Mouse (Mus musculus) limb, embryonic 13.5 days (tissue): ENCODE measurements around the gene Ttll1. TPM values are rescaled to one million over a fixed set of nuclear protein-coding genes. Genes with fewer than 3 reads are reported as not detected.

Experiments
- ATAC-seq: fragments of 200-750 bp; cut with Nextera tagmentation; 2 replicates; pipeline ENCODE4 v1.8.0; 2017; ENCODE audit warnings: low read depth, moderate number of reproducible peaks, moderate TSS enrichment; ENCODE audit not compliant: low FRiP score
- H3K27ac ChIP-seq: fragments of 300-500 bp; sonication (generic); 2 replicates; pipeline ENCODE4 v1.5.1; 2015; ENCODE audit warnings: inconsistent platforms, mild to moderate bottlenecking, moderate library complexity
- H3K27me3 ChIP-seq: fragments of 300-500 bp; sonication (generic); 2 replicates; pipeline ENCODE4 v1.6.1; 2015; ENCODE audit warnings: mild to moderate bottlenecking, inconsistent platforms
- H3K36me3 ChIP-seq: fragments of 300-500 bp; sonication (generic); 2 replicates; pipeline ENCODE4 v1.6.1; 2015; ENCODE audit warnings: inconsistent platforms, mild to moderate bottlenecking, moderate library complexity
- H3K4me1 ChIP-seq: fragments of 300-500 bp; sonication (generic); 2 replicates; pipeline ENCODE4 v1.6.1; 2015; ENCODE audit warnings: inconsistent platforms
- H3K4me2 ChIP-seq: fragments of 300-500 bp; sonication (generic); replicated peaks from 2 replicates; pipeline ENCODE4 v1.6.1; 2015; ENCODE audit warnings: inconsistent platforms, mild to moderate bottlenecking, moderate library complexity
- H3K4me3 ChIP-seq: fragments of 300-500 bp; sonication (generic); 2 replicates; pipeline ENCODE4 v1.5.1; 2015; ENCODE audit warnings: moderate library complexity, mild to moderate bottlenecking, inconsistent platforms
- H3K9ac ChIP-seq: fragments of 300-500 bp; sonication (generic); 2 replicates; pipeline ENCODE4 v1.6.1; 2015; ENCODE audit warnings: mild to moderate bottlenecking, inconsistent platforms
- H3K9me3 ChIP-seq: fragments of 300-500 bp; sonication (generic); 2 replicates; pipeline ENCODE4 v1.6.1; 2016; ENCODE audit warnings: inconsistent platforms
- WGBS: fragments of 180-500 bp; shearing (Covaris S2); methylation state at CpG from one replicate; pipeline ENCODE4 v1.1.7; 2015; 5-methylcytosine and 5-hydroxymethylcytosine counted together
- polyA plus RNA-seq: library from polyadenylated mRNA; unstranded; fragments of >200 nt; fragmentation: Nextera tagmentation; extraction: Ambion mirVana; gene quantifications from 2 replicates; pipeline ENCODE4 v1.2.1, GENCODE M21; 2015

Gene Ttll1
- polyA plus RNA-seq, 1 experiment from 2014 or later = 23.4 TPM

DNA sequence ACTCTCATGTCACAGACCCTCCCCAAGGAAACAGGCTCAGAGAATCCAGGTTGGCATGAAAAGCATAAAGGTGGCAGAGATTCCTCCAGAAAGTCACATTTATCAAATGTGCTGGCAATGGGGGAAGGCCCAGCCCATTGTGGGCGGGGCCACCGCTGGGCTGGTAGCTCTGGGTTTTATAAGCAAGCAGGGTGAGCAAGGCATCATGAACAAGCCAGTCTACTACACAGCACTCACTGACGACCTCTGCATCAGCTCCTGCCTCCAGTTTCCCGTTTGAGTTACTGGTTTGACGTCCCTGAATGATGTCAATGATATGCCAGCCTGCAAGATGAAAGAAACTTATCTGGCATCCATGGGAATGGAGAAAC is 36.2 kb downstream of the Ttll1 start:
- WGBS = 8% methylated on average over 5 of the region's 5 CpGs
- Histone ChIP-seq H3K36me3 (no peaks in the 10 kb centered on the region), H3K27me3 (no peaks in the 10 kb centered on the region), H3K27ac (no peak overlapping the region), H3K4me1 (peaks cover 15% of the 10 kb centered on the region), H3K9ac (peak overlapping the region; percentile 25; the same call in 1 of the 2 replicates), H3K9me3 (no peaks in the 10 kb centered on the region), H3K4me3 (no peak overlapping the region), H3K4me2 (peak overlapping the region; percentile 30)
- ATAC-seq = no peak

DNA sequence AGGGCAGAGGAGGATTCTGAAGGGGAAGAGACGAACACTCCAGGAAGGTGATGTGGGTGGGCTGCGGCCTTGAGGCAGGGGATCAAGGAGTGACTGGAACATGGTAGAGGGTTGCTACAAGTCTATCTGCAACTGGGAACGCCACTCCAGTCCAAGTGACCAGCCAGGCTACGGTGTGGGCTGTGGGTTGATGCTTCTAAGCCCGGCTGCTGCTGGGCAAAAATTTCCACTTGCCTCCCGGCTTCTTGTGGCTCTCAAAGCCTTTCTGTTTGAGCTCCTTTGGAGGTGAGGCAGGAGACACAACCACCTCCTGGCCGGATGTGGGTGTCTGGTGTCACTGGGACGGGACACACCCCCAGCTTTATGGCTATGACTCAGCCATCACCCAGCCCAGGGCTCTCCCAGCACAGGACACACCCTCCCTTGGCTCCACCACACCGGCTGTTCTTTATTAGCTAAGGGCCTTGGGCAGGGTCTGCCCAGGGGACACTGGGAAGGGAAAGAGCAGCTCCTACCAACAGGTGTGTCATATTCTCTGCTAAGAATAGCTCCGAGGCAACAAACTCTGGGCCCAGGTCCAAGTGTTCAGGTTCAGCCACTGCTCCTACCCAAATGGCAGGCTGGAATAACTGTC is 36.7 kb downstream of the Ttll1 start:
- ATAC-seq = peak; percentile 73; the same call in 1 of the 2 replicates
- Histone ChIP-seq H3K9me3 (no peaks in the 10 kb centered on the region), H3K4me1 (peaks cover 15% of the 10 kb centered on the region), H3K27ac (peak overlapping the region; percentile 52; the same call in 1 of the 2 replicates), H3K4me2 (peak overlapping the region; percentile 30), H3K27me3 (no peaks in the 10 kb centered on the region), H3K36me3 (no peaks in the 10 kb centered on the region), H3K9ac (no peak overlapping the region), H3K4me3 (no peak overlapping the region)
- WGBS = 33% methylated on average over 10 of the region's 10 CpGs

DNA sequence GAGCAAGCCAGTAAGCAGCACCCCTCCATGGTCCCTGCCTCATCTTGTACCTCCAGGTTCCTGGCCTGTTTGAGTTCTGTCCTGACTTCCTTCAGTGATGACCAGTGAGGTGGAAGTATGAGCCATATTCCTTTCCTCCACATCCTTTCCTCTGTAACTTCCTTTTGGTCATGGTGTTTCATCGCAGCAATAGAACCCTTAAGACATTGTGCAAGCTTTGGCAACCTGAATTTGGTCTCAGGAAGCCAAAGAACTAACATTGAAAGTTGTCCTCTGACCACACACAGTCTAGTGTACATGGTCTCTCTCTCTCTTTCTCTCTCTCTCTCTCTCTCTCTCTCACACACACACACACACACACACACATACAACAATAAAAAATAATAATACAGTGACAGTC is 37.4 kb downstream of the Ttll1 start:
- no peak for ATAC-seq
- no peak overlapping the region for H3K4me3 ChIP-seq
- H3K4me2 ChIP-seq = no peak overlapping the region
- peaks cover 15% of the 10 kb centered on the region for H3K4me1 ChIP-seq
- H3K27me3 ChIP-seq = no peaks in the 10 kb centered on the region
- H3K27ac ChIP-seq = peak overlapping the region; percentile 52; the same call in 1 of the 2 replicates
- no peak overlapping the region for H3K9ac ChIP-seq
- WGBS = 95% methylated on average over 1 of the region's 1 CpGs
- H3K9me3 ChIP-seq = no peaks in the 10 kb centered on the region
- H3K36me3 ChIP-seq = no peaks in the 10 kb centered on the region

DNA sequence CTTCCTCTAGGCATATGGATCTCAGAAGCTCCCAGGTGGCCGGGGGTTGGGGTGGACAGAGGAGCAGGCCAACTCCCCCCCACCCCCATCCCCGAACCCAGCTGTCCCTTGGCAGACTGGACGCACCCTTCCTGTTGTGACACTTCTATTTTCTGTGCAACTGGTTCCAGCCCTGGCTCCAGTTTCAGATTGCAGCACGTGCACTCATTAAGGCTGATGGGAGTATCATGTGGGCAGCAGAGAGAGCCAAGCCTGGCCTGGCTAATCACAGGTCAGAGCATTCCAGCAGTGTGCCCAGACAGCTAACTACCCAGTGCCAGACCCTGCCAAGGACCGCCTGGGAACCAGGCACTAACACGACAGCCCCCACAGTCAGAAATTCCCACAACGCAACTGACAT is 39.2 kb downstream of the Ttll1 start:
- no peaks in the 10 kb centered on the region for H3K36me3 ChIP-seq
- no peak overlapping the region for H3K4me3 ChIP-seq
- H3K4me2 ChIP-seq = no peak overlapping the region
- peaks cover 15% of the 10 kb centered on the region for H3K4me1 ChIP-seq
- ATAC-seq = no peak
- H3K27me3 ChIP-seq = no peaks in the 10 kb centered on the region
- H3K9me3 ChIP-seq = no peaks in the 10 kb centered on the region
- 58% methylated on average over 7 of the region's 7 CpGs for WGBS
- no peak overlapping the region for H3K27ac ChIP-seq
- no peak overlapping the region for H3K9ac ChIP-seq

DNA sequence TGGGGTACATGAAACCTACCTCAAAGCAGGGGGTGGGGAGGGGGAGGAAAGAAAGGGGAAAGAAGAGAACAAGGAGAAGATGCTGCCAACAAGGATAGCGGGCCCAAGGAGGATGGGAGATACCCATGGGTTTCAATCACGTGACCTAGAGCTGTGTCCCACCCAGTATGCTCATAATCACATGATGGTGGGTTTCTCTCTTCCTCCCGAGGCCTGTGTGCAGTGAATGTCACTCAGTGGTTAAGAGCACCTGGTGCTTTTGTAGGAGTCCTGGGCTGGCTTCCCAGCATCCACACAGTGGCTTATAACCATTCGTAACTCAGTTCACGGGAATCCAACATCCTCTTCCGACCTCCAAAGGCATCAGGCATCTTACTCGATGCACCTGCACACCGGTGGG is 40.2 kb downstream of the Ttll1 start:
- WGBS = 83% methylated on average over 8 of the region's 8 CpGs
- ATAC-seq = no peak
- Histone ChIP-seq H3K4me2 (no peak overlapping the region), H3K27me3 (no peaks in the 10 kb centered on the region), H3K9ac (no peak overlapping the region), H3K36me3 (no peaks in the 10 kb centered on the region), H3K4me1 (peaks cover 15% of the 10 kb centered on the region), H3K4me3 (no peak overlapping the region), H3K9me3 (no peaks in the 10 kb centered on the region), H3K27ac (no peak overlapping the region)

DNA sequence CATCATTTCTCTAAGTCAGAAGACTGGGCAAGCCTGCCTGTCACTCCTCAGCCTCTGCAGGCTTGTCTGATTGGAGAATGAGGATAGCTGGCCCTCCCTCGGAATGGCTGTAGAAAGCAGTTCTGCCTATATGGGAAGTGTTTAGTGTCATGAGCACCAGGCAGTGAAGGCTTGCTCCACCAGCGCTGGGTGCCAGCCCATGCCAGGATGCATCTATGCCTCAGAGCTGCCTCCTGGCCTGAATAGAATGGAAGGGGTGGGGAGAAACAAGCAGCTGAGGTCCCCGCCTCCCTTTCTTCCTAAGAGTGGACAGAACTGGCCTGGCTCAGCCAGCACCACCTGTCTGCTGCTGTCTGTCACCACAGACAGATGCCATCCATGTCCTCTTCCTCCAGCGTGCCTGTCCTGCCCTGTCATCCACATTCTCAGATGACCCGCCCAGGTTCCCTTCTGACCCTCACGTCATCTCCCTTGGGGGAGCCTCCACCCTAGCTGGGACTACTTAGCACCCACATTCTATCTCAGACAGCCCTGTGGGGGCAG is 41.3 kb downstream of the Ttll1 start:
- WGBS = 60% methylated on average over 6 of the region's 6 CpGs
- no peak overlapping the region for H3K27ac ChIP-seq

DNA sequence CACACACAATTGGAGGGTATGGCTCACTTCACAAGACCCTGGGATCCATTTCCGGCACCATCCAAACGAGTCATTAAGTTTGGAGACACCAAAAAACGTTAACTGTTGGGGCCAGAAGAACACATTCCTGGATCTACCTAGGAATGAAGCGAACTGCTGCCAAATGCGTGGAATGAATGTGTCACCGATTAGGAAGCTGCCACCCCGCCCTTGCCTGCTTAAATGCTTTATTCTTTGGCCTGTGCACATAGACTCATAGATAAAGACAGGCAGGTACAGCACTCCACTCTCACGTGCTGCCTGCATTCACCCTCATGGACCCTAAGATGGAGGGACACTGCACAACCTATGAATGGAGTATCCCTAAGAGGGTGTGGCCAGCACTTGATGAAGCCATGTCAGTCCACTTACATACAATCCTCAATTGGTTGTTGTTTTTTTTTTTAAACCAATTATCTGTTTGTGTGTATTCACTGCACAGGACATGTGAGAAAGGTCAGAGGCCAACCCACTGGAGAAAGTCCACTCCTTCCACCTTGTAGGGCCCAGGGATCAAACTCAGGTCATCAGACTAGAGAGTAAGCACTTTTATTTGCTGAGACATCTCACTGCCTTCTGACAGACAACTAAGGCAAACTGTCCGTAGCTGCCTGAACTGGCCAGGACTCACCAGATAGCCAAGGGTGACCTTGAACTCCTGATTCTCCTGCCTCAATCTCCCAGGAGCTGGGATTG is 43.3 kb downstream of the Ttll1 start:
- H3K4me1 ChIP-seq = peaks cover 14% of the 10 kb centered on the region
- no peak overlapping the region for H3K4me3 ChIP-seq
- no peak overlapping the region for H3K4me2 ChIP-seq
- no peak for ATAC-seq
- no peaks in the 10 kb centered on the region for H3K36me3 ChIP-seq
- H3K9me3 ChIP-seq = no peaks in the 10 kb centered on the region
- no peak overlapping the region for H3K9ac ChIP-seq
- H3K27ac ChIP-seq = no peak overlapping the region
- no peaks in the 10 kb centered on the region for H3K27me3 ChIP-seq
- WGBS = 84% methylated on average over 9 of the region's 9 CpGs

More for the DNA sequence above, 41.3 kb downstream of the Ttll1 start:
- Histone ChIP-seq H3K4me3 (no peak overlapping the region), H3K9ac (no peak overlapping the region), H3K9me3 (no peaks in the 10 kb centered on the region), H3K4me1 (peaks cover 9% of the 10 kb centered on the region), H3K27me3 (no peaks in the 10 kb centered on the region), H3K36me3 (no peaks in the 10 kb centered on the region), H3K4me2 (no peak overlapping the region)
- ATAC-seq = peak; percentile 21; the same call in 1 of the 2 replicates

DNA sequence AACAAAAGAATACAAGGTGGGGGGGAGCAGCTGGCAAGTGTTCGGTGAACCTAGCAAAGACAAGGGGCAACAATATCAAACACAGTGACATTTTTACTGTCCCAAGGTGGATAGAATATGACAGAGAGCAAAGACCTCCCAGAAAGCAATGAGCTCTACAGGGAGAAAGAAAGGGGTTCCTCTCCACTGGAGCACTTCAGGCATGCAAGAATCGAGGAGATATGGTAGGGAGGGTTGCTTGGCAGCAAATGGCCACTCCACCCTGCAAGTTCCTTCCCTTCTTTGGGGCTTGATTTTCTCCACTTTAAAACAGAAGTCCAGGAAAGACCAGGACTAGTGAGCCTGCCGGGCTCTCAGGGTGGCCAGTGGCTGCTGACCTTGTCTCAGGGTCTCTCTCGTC is 44.4 kb downstream of the Ttll1 start:
- Histone ChIP-seq H3K36me3 (no peaks in the 10 kb centered on the region), H3K4me3 (no peak overlapping the region), H3K9ac (no peak overlapping the region), H3K27ac (no peak overlapping the region), H3K27me3 (no peaks in the 10 kb centered on the region), H3K4me1 (peaks cover 15% of the 10 kb centered on the region), H3K9me3 (no peaks in the 10 kb centered on the region), H3K4me2 (no peak overlapping the region)
- ATAC-seq = no peak
- WGBS = 80% methylated on average over 4 of the region's 4 CpGs

DNA sequence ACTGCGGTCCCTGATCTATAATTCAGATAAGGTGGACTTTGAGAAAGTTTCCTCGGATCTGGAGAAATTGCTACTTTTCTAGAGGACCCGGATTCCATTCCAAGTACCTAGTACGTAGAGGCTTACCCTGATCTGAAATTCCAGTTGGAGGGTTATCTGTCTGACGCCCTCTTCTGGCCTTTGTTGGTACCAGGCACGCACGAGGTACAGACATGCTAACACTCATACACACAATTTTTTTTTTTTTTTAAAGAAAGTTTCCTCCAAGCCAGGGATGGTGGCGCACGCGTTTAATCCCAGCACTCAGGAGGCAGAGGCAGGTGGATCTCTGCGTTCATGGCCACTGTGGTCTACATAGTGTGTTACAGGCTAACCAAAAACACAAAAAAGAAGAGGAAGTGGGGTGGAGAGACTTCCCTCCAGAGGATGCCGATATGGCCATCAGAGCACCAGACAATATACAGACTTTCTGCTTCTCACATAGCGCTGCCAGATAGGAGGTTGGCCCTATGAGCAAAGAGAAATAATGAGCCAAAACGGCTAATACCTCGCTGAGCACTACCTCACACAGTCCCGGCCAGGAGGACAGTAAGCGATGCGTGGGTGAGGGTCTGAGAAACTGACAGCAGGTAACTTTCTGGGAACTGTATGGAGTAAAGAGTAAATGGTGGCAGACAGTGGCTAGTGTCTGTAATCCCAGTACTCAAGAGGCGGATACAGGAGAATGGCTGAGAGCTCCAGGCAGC is 45.6 kb downstream of the Ttll1 start:
- Histone ChIP-seq H3K4me3 (peak overlapping the region; percentile 73), H3K4me1 (peaks cover 15% of the 10 kb centered on the region), H3K4me2 (peak overlapping the region; percentile 97), H3K36me3 (no peaks in the 10 kb centered on the region), H3K9ac (no peak overlapping the region), H3K27ac (no peak overlapping the region), H3K27me3 (no peaks in the 10 kb centered on the region), H3K9me3 (no peaks in the 10 kb centered on the region)
- 74% methylated on average over 19 of the region's 19 CpGs for WGBS
- no peak; the same call in 1 of the 2 replicates for ATAC-seq

DNA sequence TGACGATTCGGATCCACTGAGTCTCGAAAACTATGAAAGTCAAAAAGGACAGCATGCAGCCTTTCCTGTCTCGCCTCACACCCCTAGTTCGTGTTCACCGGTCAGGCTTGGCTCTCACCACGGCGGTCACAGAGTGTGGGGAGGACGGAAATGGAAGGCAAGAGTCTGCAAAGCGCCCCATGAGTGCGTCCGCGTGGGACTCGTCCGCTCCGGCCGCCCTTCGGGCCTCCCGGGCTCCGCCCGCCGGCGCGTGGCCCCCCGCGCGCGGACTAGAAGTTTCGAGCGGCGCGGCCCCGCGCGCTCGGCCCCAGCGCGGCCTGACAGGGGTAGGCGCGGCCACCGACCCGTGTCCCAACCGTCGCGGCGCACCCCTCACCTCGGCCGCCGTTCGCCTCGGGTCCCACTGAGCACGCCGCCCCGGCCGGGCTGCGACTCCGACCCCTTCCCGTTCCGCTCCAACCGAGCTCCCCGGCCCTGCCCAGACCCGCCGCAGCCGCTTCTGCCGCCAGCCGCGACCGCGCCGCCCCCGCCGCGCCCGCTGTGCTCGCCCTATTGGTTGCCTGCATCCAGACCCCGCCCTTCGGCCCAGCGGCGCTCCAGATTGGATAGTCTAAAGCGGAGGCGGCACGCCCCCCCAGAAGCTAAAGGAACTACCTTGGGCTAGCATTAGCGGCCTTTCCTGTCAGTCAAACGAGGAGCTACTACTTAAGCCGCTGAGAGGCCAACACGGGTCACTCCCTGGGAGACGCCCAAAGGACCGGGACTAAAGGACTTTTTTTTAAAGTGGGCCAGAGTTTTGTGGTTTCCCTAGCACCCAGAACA is 46.4 kb downstream of the Ttll1 start, which contains the start of gene Pacsin2:
TSS of gene Pacsin2 (minus strand) at position 524 of the 822 bp plus-strand sequence.
- Histone ChIP-seq H3K9me3 (no peaks in the 10 kb centered on the region), H3K27me3 (no peaks in the 10 kb centered on the region), H3K4me3 (peak within 1 kb of the TSS; percentile 73), H3K4me1 (peaks cover 15% of the 10 kb centered on the region), H3K4me2 (peak within 1 kb of the TSS; percentile 97), H3K36me3 (no peaks in the 10 kb centered on the region), H3K27ac (peak within 1 kb of the TSS; percentile 74), H3K9ac (peak within 1 kb of the TSS; percentile 84)
- WGBS = under 1% methylated on average over 68 of the region's 88 CpGs
- peak; percentile 99 for ATAC-seq

DNA sequence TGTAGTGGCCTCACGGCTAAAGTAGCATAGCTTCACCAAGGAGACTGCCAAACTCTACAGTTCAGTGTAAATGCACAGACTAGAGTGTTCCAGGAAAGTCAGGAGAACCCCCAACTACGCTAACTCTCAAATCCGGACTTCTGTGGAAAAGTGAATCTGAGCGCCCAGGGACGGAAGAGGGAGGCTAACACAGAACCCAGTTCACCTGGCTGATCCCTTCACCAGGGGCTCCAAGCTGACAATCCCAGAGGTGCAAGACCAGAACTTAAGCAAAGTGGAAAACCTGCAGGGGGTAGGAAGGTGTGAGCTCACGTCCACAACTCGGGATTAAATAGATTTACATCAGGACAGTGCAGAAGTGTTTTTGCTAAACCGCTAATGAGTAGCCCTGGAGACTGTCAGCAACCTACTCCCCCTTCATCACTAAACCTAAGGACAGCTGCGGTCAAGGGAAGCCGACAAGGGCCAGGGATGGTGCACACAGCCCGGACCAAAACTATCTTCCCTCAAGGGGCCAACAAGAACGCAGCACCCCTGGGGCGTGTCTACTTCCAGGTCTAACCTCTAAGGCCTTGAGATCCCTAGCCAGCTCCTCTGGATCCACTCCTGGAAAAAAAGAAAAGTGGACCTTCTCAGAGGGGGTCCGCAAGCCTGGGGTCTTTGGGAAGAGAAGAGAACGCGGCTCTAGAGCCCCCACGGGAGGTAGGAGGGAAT is 47.2 kb downstream of the Ttll1 start:
- Histone ChIP-seq H3K9me3 (no peaks in the 10 kb centered on the region), H3K4me3 (peak overlapping the region; percentile 73), H3K36me3 (no peaks in the 10 kb centered on the region), H3K4me2 (peak overlapping the region; percentile 97), H3K4me1 (peaks cover 15% of the 10 kb centered on the region), H3K27me3 (no peaks in the 10 kb centered on the region), H3K27ac (peak overlapping the region; percentile 74; the same call in 1 of the 2 replicates), H3K9ac (peak overlapping the region; percentile 84)
- ATAC-seq = no peak
- 4% methylated on average over 17 of the region's 17 CpGs for WGBS
